ENCODE assay signal across 9 mouse cellular contexts in the genomic region with DNA sequence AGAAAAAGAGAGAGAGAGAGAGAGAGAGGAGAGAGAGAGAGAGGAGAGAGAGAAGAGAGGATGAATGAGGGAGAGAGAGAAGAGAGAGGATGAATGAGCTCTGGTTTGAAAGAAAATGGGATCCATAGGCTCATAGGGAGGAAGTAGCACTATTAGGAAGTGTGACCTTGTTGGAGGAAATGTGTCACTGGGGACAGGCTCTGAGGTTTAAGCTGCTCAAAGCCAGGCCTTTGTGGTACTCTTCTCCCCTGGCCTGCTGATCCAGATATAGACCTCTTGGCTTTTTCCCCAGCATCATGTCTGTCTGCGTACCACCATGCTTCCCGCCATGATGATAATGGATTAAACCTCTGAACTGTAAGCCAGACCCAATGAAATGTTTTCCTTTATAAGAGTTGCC. TPM values are rescaled to one million over a fixed set of nuclear protein-coding genes. Genes with fewer than 3 reads are reported as not detected.
DNase-seq lines count a peak whose midpoint lies in the region; ATAC-seq lines count a peak whose summit lies in the region.
"Had no signal": no experiment of that assay in that cellular context is flagged by ENCODE, and none has a peak within 500 bp of the region (broad histone marks: within the 10 kb centered on the region; RNA-seq: fewer than 3 reads in every experiment).

No protein-coding gene starts in this region.

- H3K4me2 ChIP-seq in heart, embryonic 13.5 days, result peak overlapping the region; percentile 73
- H3K4me2 ChIP-seq in hindbrain, embryonic 11.5 days (replicated peaks; ENCODE audit: low read depth, low read length), result peak overlapping the region; percentile 64; the same call in 1 of the 2 replicates

- H3K36me3 ChIP-seq in heart, embryonic 13.5 days, result no peaks in the 10 kb centered on the region
- no peaks in the 10 kb centered on the region for H3K36me3 ChIP-seq in embryonic facial prominence, embryonic 10.5 days (replicated peaks)
- no peaks in the 10 kb centered on the region for H3K36me3 ChIP-seq in hindbrain, embryonic 11.5 days (ENCODE audit: control insufficient read depth, insufficient read depth, low read length)
- H3K36me3 ChIP-seq in midbrain, embryonic 10.5 days, result no peaks in the 10 kb centered on the region

- peaks cover 6% of the 10 kb centered on the region; the same call in 1 of the 2 replicates for H3K4me1 ChIP-seq in heart, embryonic 13.5 days
- peaks cover 14% of the 10 kb centered on the region for H3K4me1 ChIP-seq in embryonic facial prominence, embryonic 10.5 days
- H3K4me1 ChIP-seq in hindbrain, embryonic 11.5 days (replicated peaks; ENCODE audit: control insufficient read depth, insufficient read depth, low read length), result no peaks in the 10 kb centered on the region
- peaks cover 13% of the 10 kb centered on the region for H3K4me1 ChIP-seq in midbrain, embryonic 10.5 days

- 90% methylated on average over 2 of the region's 2 CpGs for WGBS in heart, embryonic 13.5 days
- WGBS in embryonic facial prominence, embryonic 10.5 days, result 83% methylated on average over 2 of the region's 2 CpGs
- WGBS in hindbrain, embryonic 11.5 days, result 89% methylated on average over 2 of the region's 2 CpGs
- WGBS in midbrain, embryonic 10.5 days, result 82% methylated on average over 2 of the region's 2 CpGs

- peak overlapping the region; percentile 55 for H3K4me3 ChIP-seq in heart, embryonic 13.5 days
- peak overlapping the region; percentile 63; the same call in 1 of the 2 replicates for H3K4me3 ChIP-seq in embryonic facial prominence, embryonic 10.5 days
- H3K4me3 ChIP-seq in hindbrain, embryonic 11.5 days (ENCODE audit: low read depth, low read length), result no peak overlapping the region; the same call in 1 of the 2 replicates
- peak overlapping the region; percentile 63 for H3K4me3 ChIP-seq in midbrain, embryonic 10.5 days

- H3K9ac ChIP-seq in heart, embryonic 13.5 days, result no peak overlapping the region
- no peak overlapping the region for H3K9ac ChIP-seq in hindbrain, embryonic 11.5 days (ENCODE audit: low read depth, low read length)

- intact Hi-C loops in heart, postnatal 10 days (cut with DNase I), result no loop called here
- intact Hi-C loops in left cerebral cortex, postnatal 10 days (cut with DNase I), result no loop called here

- no peaks in the 10 kb centered on the region for H3K9me3 ChIP-seq in heart, embryonic 13.5 days
- no peaks in the 10 kb centered on the region for H3K9me3 ChIP-seq in embryonic facial prominence, embryonic 10.5 days
- H3K9me3 ChIP-seq in hindbrain, embryonic 11.5 days (ENCODE audit: control insufficient read depth, low read length), result no peaks in the 10 kb centered on the region
- no peaks in the 10 kb centered on the region for H3K9me3 ChIP-seq in midbrain, embryonic 10.5 days (replicated peaks)

- DNase-seq in heart, postnatal 10 days, result no peak
- no peak for DNase-seq in embryonic facial prominence, embryonic 10.5 days (ENCODE audit: low spot score)
- no peak for DNase-seq in hindbrain, embryonic 11.5 days (ENCODE audit: low spot score)
- DNase-seq in midbrain, embryonic 10.5 days (ENCODE audit: low spot score), result no peak
- no peak for DNase-seq in left cerebral cortex, postnatal 10 days (ENCODE audit: extremely low spot score in 1 of 2, low spot score in 2 of 2)
- no peak for DNase-seq in B cell, adult 2 months
- no peak for DNase-seq in natural killer cell, adult 2 months (ENCODE audit: low spot score in 2 of 2)
- DNase-seq: cerebellum, adult 8-10 months had no signal

- H3K27ac ChIP-seq in heart, embryonic 13.5 days (replicated peaks), result no peak overlapping the region
- H3K27ac ChIP-seq in embryonic facial prominence, embryonic 10.5 days (replicated peaks), result no peak overlapping the region
- H3K27ac ChIP-seq in hindbrain, embryonic 11.5 days (ENCODE audit: low read depth, low read length), result no peak overlapping the region
- H3K27ac ChIP-seq in midbrain, embryonic 10.5 days (replicated peaks), result no peak overlapping the region

- no peaks in the 10 kb centered on the region for H3K27me3 ChIP-seq in heart, embryonic 13.5 days (replicated peaks)
- no peaks in the 10 kb centered on the region for H3K27me3 ChIP-seq in embryonic facial prominence, embryonic 10.5 days (replicated peaks; ENCODE audit: low read depth, poor library complexity, severe bottlenecking)
- H3K27me3 ChIP-seq in hindbrain, embryonic 11.5 days (ENCODE audit: control insufficient read depth, insufficient read depth, low read length), result no peaks in the 10 kb centered on the region
- H3K27me3 ChIP-seq in midbrain, embryonic 10.5 days (ENCODE audit: low read depth, poor library complexity, severe bottlenecking), result no peaks in the 10 kb centered on the region; the same call in 1 of the 2 replicates

- no peak for ATAC-seq in heart, embryonic 13.5 days (ENCODE audit: extremely low read depth, insufficient number of reproducible peaks, low FRiP score, low TSS enrichment)
- no peak for ATAC-seq in hindbrain, embryonic 11.5 days (ENCODE audit: low FRiP score)

RNA-seq across cellular contexts. Expression of gene 4930444G20Rik, which starts 8.5 kb away (rescaled TPM):
- polyA plus RNA-seq in heart, embryonic 13.5 days (2015; fragmentation: Nextera tagmentation; extraction: Ambion mirVana), result not detected in 2 replicates
- total RNA-seq in heart, postnatal 10 days (2021), result not detected
- polyA plus RNA-seq in embryonic facial prominence, embryonic 10.5 days (2016; fragmentation: Nextera tagmentation; extraction: Ambion mirVana), result not detected in 2 replicates
- not detected in 2 replicates for polyA plus RNA-seq in hindbrain, embryonic 11.5 days (2014; fragmentation: Nextera tagmentation; extraction: Ambion mirVana)
- not detected in 2 replicates for polyA plus RNA-seq in midbrain, embryonic 10.5 days (2016; fragmentation: Nextera tagmentation; extraction: Ambion mirVana)
- total RNA-seq in left cerebral cortex, postnatal 10 days (2021), result not detected
